Mouse (Mus musculus) liver, embryonic 16.5 days (tissue): ENCODE data around the gene Six1. TPM values are rescaled to one million over a fixed set of nuclear protein-coding genes. Genes with fewer than 3 reads are reported as not detected.
A peak's percentile ranks its signal among the peaks of the same experiment; 100 is the strongest.

Experiments used
- ATAC-seq: fragments of 200-750 bp; cut with Nextera tagmentation; 2 replicates; pipeline ENCODE4 v1.8.0; 2017; ENCODE audit warnings: low read depth, mild to moderate bottlenecking, moderate number of reproducible peaks, moderate library complexity
- H3K27ac ChIP-seq: fragments of 300-500 bp; sonication (generic); 2 replicates; pipeline ENCODE4 v1.5.1; 2014; ENCODE audit warnings: mild to moderate bottlenecking, low read length
- H3K27me3 ChIP-seq: fragments of 300-500 bp; sonication (generic); 2 replicates; pipeline ENCODE4 v1.6.1; 2014; ENCODE audit warnings: low read depth, low read length, mixed read lengths; ENCODE audit not compliant: control insufficient read depth, insufficient read depth
- H3K36me3 ChIP-seq: fragments of 300-500 bp; sonication (generic); 2 replicates; pipeline ENCODE4 v1.6.1; 2014; ENCODE audit warnings: mild to moderate bottlenecking; ENCODE audit not compliant: control insufficient read depth, insufficient read depth
- H3K4me1 ChIP-seq: fragments of 300-500 bp; sonication (generic); 2 replicates; pipeline ENCODE4 v1.6.1; 2014; ENCODE audit warnings: low read depth, low read length, mixed read lengths; ENCODE audit not compliant: control insufficient read depth
- H3K4me2 ChIP-seq: fragments of 300-500 bp; sonication (generic); 2 replicates; pipeline ENCODE4 v1.6.1; 2014; ENCODE audit warnings: low read depth, low read length, mixed read lengths
- H3K4me3 ChIP-seq: fragments of 300-500 bp; sonication (generic); 2 replicates; pipeline ENCODE4 v1.5.1; 2014; ENCODE audit warnings: low read depth, mild to moderate bottlenecking, low read length
- H3K9ac ChIP-seq: fragments of 300-500 bp; sonication (generic); 2 replicates; pipeline ENCODE4 v1.6.1; 2014; ENCODE audit warnings: low read depth, low read length
- H3K9me3 ChIP-seq: fragments of 300-500 bp; sonication (generic); replicated peaks from 2 replicates; pipeline ENCODE4 v1.6.1; 2016; ENCODE audit warnings: low read length; ENCODE audit not compliant: control insufficient read depth
- WGBS: fragments of 180-500 bp; shearing (Covaris S2); extraction: QIAGEN DNeasy Blood & Tissue Kit; methylation state at CpG from one replicate; pipeline ENCODE4 v1.1.7; 2014; ENCODE audit not compliant: insufficient replicate concordance; 5-methylcytosine and 5-hydroxymethylcytosine counted together
- polyA plus RNA-seq: library from polyadenylated mRNA; unstranded; fragments of >200 nt; fragmentation: Nextera tagmentation; extraction: Ambion mirVana; gene quantifications from 2 replicates; pipeline ENCODE4 v1.2.1, GENCODE M21; 2015

Six1 gene
- polyA plus RNA-seq, 1 experiment from 2014 or later: 0.24 TPM

DNA sequence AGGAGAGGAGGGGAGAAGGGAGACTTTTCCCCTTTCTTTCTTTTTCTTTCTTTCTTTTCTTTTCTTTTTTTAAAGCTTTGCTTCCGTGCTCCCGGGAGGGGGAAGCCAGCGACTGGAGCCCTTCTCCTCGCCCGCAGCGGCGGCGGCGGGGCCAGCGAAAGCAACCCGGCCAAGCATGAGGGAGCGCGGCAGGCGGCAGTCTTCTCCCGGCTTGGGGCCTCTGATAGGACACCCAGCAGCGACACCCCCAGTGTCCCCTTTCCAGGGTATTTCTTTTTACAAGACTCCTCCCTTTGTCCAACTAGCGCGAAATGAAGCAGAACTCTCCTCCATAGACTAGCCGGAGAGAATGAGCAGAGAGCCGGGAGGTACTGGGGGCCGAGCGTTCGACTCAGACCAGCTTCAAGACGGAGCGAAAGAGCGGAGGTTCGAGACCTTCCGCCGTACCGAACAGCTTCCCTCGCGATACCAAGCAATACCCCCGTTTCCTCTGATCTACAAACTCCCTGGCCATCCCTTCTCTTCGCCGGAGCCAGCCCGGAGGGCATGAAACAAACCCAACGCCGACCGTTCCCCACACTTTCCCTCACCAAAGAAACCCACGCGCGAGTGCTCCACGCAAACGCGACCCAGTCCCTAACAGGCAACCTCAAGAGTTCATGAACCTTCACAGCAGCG is 8.5 kb downstream of the Six1 start:
- Histone ChIP-seq H3K27me3 (peaks cover 94% of the 10 kb centered on the region), H3K4me1 (peaks cover 6% of the 10 kb centered on the region; the same call in 1 of the 2 replicates), H3K4me3 (peak overlapping the region; percentile 46), H3K4me2 (peak overlapping the region; percentile 52), H3K27ac (no peak overlapping the region), H3K9me3 (no peaks in the 10 kb centered on the region), H3K9ac (no peak overlapping the region), H3K36me3 (no peaks in the 10 kb centered on the region)
- no peak for ATAC-seq
- WGBS: 2% methylated on average over 46 of the region's 46 CpGs

DNA sequence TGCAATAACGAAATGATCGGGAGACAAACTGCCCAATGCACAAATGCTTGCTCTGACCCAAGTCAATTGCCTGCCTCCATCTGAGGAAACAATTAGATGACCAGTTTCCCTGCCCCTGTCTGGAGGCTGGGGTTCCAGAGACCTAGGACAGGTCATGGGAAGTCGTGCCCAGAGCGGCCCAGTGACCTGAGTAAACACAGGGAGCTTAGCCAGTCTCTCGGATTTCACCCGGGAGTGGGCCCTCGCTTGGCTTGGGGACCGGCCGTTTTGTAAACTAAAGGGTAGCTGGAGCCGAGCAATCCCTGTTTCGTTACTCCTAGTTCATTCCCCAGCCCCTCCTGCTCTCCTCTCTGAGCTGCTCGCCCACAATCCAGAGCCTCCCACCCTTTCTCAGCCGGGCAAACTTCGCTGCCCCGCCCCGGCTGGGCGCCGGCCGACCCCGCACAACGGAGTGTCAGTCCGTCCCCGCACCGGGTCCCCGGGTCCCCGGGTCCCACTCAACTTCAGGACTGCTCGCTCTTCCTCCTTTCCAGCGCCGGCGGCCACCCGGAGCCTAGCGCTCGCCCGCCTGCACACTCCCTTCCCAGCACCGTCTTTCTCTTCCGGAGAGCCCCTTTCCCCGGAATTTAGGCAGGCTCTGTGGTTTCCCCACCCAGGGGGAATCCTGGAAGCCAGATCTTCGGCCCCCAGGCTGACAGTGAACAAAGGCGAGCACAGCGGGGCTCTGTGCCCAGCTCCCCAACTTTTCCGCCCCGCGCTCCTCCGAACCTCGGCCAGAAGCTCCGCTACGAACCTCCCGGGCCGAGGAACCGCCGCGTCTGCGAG is 9.3 kb downstream of the Six1 start:
- no peak overlapping the region for H3K9ac ChIP-seq
- H3K27me3 ChIP-seq: peaks cover 94% of the 10 kb centered on the region
- H3K4me1 ChIP-seq: peaks cover 6% of the 10 kb centered on the region; the same call in 1 of the 2 replicates
- no peaks in the 10 kb centered on the region for H3K9me3 ChIP-seq
- no peak overlapping the region for H3K27ac ChIP-seq
- no peaks in the 10 kb centered on the region for H3K36me3 ChIP-seq
- no peak for ATAC-seq
- H3K4me2 ChIP-seq: peak overlapping the region; percentile 52
- peak overlapping the region; percentile 46 for H3K4me3 ChIP-seq
- under 1% methylated on average over 52 of the region's 53 CpGs for WGBS

DNA sequence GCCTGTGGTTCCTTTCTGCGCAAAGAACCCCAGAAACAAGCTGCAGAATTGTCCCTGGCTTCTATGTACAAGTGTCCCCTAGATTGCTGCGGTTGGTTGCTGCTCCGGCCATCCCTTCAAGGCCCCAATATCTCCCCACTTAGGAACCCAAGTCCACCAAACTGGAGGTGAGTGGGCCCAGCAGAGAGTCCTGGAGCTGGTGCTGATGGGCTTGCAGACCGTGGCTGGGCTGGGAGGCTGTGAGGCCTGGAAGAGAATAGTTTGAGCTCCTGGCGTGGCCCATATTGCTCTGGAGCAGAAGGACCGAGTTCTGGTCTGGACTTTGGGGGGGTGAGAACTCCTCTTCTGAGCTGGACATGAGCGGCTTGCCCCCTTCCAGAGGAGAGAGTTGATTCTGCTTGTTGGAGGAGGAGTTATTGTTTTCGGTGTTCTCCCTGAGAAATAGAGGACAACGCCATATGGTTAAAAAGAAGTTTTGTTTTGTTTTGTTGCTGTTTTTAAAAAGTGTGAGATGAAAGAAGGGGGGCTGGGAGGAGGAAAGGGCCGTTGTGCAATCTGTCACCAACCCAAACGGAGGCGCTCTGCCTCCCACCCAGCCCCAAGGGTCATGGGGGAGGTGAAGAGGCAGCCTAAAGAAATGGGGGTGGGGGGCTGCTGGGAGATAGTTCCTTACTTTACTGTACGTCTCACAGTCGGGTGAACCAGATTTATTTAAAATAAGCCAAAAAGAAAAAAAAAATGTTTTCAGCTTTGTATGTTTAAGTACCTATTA is 10.1 kb downstream of the Six1 start:
- H3K27ac ChIP-seq: no peak overlapping the region
- no peak for ATAC-seq
- peaks cover 6% of the 10 kb centered on the region; the same call in 1 of the 2 replicates for H3K4me1 ChIP-seq
- WGBS: 6% methylated on average over 14 of the region's 14 CpGs
- H3K36me3 ChIP-seq: no peaks in the 10 kb centered on the region
- no peak overlapping the region for H3K9ac ChIP-seq
- H3K9me3 ChIP-seq: no peaks in the 10 kb centered on the region
- no peak overlapping the region for H3K4me3 ChIP-seq
- H3K27me3 ChIP-seq: peaks cover 94% of the 10 kb centered on the region
- no peak overlapping the region for H3K4me2 ChIP-seq

DNA sequence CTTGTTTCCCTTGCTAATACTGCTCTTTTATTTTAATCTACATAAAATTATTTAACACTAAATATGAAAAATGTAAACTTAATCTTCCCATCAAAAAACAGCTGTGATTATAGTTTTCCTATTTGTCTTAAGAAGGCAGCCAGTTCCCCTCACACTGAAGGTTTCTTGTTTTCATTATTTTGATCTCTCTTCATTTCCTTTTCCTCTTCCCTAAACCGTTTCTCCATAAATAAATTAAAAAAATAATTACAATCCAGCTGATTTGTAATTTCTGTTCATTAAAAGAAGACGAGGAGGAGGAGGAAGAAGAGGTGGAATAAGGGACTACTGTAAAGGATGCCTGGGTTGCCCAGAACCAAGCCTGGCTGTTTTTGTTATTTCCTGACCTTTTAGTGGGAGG is 10.8 kb downstream of the Six1 start:
- Histone ChIP-seq H3K4me2 (no peak overlapping the region), H3K36me3 (no peaks in the 10 kb centered on the region), H3K4me3 (no peak overlapping the region), H3K9me3 (no peaks in the 10 kb centered on the region), H3K4me1 (peaks cover 6% of the 10 kb centered on the region; the same call in 1 of the 2 replicates), H3K27ac (no peak overlapping the region), H3K9ac (no peak overlapping the region), H3K27me3 (peaks cover 94% of the 10 kb centered on the region)
- ATAC-seq: no peak
- WGBS: 5% methylated on average over 2 of the region's 2 CpGs

DNA sequence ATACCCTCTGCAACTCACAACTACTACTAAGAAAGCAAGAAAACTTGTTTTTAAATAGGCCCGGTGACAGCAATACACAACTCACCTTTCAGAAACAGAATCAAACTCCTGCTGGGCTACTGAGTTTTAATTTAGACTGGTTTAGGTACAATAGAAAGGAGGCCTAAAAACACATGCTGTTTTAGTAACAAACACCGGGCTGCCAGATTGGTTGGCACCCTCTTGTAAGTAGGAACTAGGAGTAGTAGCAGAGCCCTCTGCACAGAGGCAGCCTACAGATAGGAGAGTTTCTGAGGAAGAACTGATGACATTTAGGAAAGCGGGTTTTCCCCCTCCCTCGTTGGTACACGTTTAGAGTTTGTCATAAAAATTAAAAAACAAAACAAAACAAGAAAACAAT is 11.3 kb downstream of the Six1 start:
- no peak for ATAC-seq
- 6% methylated on average over 5 of the region's 5 CpGs for WGBS
- no peaks in the 10 kb centered on the region for H3K9me3 ChIP-seq
- H3K4me2 ChIP-seq: no peak overlapping the region
- H3K27me3 ChIP-seq: peaks cover 94% of the 10 kb centered on the region
- H3K4me1 ChIP-seq: peaks cover 6% of the 10 kb centered on the region; the same call in 1 of the 2 replicates
- H3K9ac ChIP-seq: no peak overlapping the region
- H3K27ac ChIP-seq: no peak overlapping the region
- H3K36me3 ChIP-seq: no peaks in the 10 kb centered on the region
- no peak overlapping the region for H3K4me3 ChIP-seq

DNA sequence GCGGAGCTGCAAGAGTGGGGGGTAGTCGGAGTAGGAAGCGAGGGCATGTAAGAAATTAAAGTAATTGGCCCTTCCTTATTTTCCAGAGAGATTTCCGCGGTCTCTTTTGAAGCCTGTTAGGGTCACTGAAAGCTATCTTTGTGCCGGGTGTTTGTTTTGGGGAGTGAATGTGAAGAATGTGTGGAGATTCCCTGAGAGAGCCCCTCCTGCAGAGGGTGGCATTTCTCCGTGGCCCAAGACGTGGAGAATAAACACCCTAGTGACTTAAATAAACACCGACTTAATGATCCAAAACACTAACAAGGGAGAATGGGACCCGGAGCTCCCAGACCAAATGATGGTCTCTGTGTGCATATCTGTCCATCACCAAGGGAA is 12.4 kb downstream of the Six1 start:
- Histone ChIP-seq H3K4me2 (no peak overlapping the region), H3K36me3 (no peaks in the 10 kb centered on the region), H3K9me3 (no peaks in the 10 kb centered on the region), H3K4me1 (peaks cover 6% of the 10 kb centered on the region; the same call in 1 of the 2 replicates), H3K27ac (no peak overlapping the region), H3K27me3 (peaks cover 88% of the 10 kb centered on the region), H3K4me3 (no peak overlapping the region), H3K9ac (no peak overlapping the region)
- 2% methylated on average over 10 of the region's 10 CpGs for WGBS
- no peak for ATAC-seq

DNA sequence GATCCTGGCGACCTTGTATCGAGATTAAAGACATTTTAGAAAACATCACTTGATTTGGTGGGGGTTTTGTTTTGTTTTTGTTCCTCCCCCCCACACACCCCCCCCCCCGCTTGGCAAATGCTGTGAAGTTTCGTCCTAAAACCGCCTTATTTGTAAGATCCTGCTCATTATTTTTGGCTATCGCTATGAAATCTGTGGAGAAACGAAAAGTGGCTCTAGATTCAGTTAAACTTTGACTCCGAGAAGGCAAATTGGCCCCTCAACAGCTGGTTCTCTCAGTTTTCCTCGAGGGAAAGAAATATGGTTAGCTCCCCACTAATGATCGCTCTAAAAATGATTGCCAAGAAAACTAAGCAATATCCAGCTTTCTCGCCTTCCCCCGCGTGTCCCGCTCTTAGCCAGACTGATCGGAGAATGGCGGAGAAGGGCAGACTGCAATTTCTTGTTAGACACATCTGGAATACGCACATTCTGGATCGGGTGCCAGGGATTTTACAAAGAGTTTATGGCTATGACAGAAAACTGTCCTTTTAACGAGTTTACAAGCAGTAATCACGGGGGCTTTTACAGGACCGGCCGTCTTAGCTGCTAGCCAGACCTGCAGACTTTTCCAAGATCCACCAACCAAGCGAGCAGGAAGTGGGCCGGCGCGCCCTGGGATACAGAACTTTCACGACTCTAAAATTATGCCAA is 13.0 kb downstream of the Six1 start:
- ATAC-seq: no peak
- H3K27me3 ChIP-seq: peaks cover 88% of the 10 kb centered on the region
- H3K4me3 ChIP-seq: no peak overlapping the region
- WGBS: 3% methylated on average over 27 of the region's 27 CpGs
- no peak overlapping the region for H3K9ac ChIP-seq
- peaks cover 3% of the 10 kb centered on the region; the same call in 1 of the 2 replicates for H3K4me1 ChIP-seq
- no peak overlapping the region for H3K4me2 ChIP-seq
- no peaks in the 10 kb centered on the region for H3K36me3 ChIP-seq
- no peaks in the 10 kb centered on the region for H3K9me3 ChIP-seq
- H3K27ac ChIP-seq: no peak overlapping the region

DNA sequence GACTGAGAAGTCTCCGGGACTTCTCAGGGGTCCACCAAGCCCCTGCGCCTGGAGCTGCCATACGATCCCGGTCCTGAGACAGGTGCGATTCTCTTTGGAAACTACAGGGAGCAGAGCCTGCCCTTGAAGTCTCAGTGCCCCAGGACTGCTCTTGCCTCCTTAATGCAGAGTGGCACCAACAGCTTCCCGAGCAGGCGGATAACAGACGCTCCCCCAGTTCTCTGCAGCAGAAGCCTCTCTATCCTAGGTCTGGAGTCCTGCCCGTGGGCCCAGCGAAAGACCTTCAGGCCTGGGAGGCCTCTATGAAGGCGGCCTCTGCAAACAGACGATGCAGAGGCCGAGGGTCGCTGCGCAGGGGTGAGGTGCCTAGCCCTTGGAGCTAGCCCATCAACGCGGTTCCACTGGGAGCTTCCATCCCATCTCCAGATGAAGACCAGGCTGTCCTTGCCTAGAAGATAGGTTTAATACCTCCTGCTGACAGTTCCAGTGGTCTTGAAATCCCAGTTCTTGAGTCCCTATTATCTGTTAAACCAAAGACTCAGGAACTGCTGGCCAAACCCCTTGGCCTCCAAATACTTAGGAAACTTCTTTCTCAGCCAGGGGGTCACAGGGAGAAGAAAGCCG is 13.6 kb downstream of the Six1 start:
- Histone ChIP-seq H3K27me3 (peaks cover 88% of the 10 kb centered on the region), H3K27ac (no peak overlapping the region), H3K9me3 (no peaks in the 10 kb centered on the region), H3K36me3 (no peaks in the 10 kb centered on the region), H3K4me1 (no peaks in the 10 kb centered on the region), H3K9ac (no peak overlapping the region), H3K4me2 (no peak overlapping the region), H3K4me3 (no peak overlapping the region)
- 3% methylated on average over 18 of the region's 18 CpGs for WGBS
- ATAC-seq: no peak
